Mouse (Mus musculus) neural tube, embryonic 11.5 days (tissue): ENCODE data around the gene Mmp9. TPM values are rescaled to one million over a fixed set of nuclear protein-coding genes. Genes with fewer than 3 reads are reported as not detected.

Experiments
- ATAC-seq: fragments of 200-750 bp; cut with Nextera tagmentation; 2 replicates; pipeline ENCODE4 v1.8.0; 2017; ENCODE audit warnings: moderate number of reproducible peaks, mild to moderate bottlenecking, moderate TSS enrichment, moderate library complexity; ENCODE audit not compliant: insufficient read depth, low FRiP score, low TSS enrichment
- DNase-seq: peaks from one replicate; pipeline ENCODE4 v3.0.0-alpha.2; 2015; ENCODE audit warnings: low spot score
- H3K27ac ChIP-seq: fragments of 300-500 bp; sonication (generic); 2 replicates; pipeline ENCODE4 v1.5.1; 2014; ENCODE audit warnings: low read depth, mild to moderate bottlenecking, low read length
- H3K27me3 ChIP-seq: fragments of 300-500 bp; sonication (generic); 2 replicates; pipeline ENCODE4 v1.6.1; 2014; ENCODE audit warnings: mild to moderate bottlenecking, low read length, mixed read lengths; ENCODE audit not compliant: control insufficient read depth, insufficient read depth
- H3K36me3 ChIP-seq: fragments of 300-500 bp; sonication (generic); 2 replicates; pipeline ENCODE4 v1.6.1; 2014; ENCODE audit warnings: mild to moderate bottlenecking, low read length, moderate library complexity, mixed read lengths; ENCODE audit not compliant: control insufficient read depth, insufficient read depth
- H3K4me1 ChIP-seq: fragments of 300-500 bp; sonication (generic); 2 replicates; pipeline ENCODE4 v1.6.1; 2014; ENCODE audit warnings: low read length, mixed read lengths; ENCODE audit not compliant: control insufficient read depth, insufficient read depth
- H3K4me2 ChIP-seq: fragments of 300-500 bp; sonication (generic); 2 replicates; pipeline ENCODE4 v1.6.1; 2014; ENCODE audit warnings: low read depth, mild to moderate bottlenecking, moderate library complexity
- H3K4me3 ChIP-seq: fragments of 300-500 bp; sonication (generic); 2 replicates; pipeline ENCODE4 v1.5.1; 2014; ENCODE audit warnings: low read depth, low read length
- H3K9ac ChIP-seq: fragments of 300-500 bp; sonication (generic); 2 replicates; pipeline ENCODE4 v1.6.1; 2014; ENCODE audit warnings: mild to moderate bottlenecking, low read length
- H3K9me3 ChIP-seq: fragments of 300-500 bp; sonication (generic); 2 replicates; pipeline ENCODE4 v1.6.1; 2016; ENCODE audit warnings: low read length; ENCODE audit not compliant: control insufficient read depth
- WGBS: fragments of 180-500 bp; shearing (Covaris S2); extraction: QIAGEN DNeasy Blood & Tissue Kit; methylation state at CpG from one replicate; pipeline ENCODE4 v1.1.7; 2014; 5-methylcytosine and 5-hydroxymethylcytosine counted together
- polyA plus RNA-seq: library from polyadenylated mRNA; unstranded; fragments of >200 nt; fragmentation: Nextera tagmentation; extraction: Ambion mirVana; gene quantifications from 2 replicates; pipeline ENCODE4 v1.2.1, GENCODE M21; 2014

The Mmp9 gene
- polyA plus RNA-seq, 1 experiment from 2014 or later: 2.1 TPM

GRCm38 (mm10) chr2:164967193-164967592 is 26.6 kb downstream of the Mmp9 start:
- Histone ChIP-seq H3K9ac (no peak overlapping the region), H3K4me1 (peaks cover 12% of the 10 kb centered on the region; the same call in 1 of the 2 replicates), H3K9me3 (no peaks in the 10 kb centered on the region), H3K4me3 (no peak overlapping the region), H3K27ac (no peak overlapping the region), H3K36me3 (no peaks in the 10 kb centered on the region), H3K4me2 (no peak overlapping the region), H3K27me3 (peaks cover 63% of the 10 kb centered on the region)
- WGBS: 12% methylated on average over 6 of the region's 6 CpGs
- ATAC-seq: no peak
- no peak for DNase-seq

- Histone ChIP-seq H3K4me3 (peak overlapping the region; percentile 35), H3K9me3 (no peaks in the 10 kb centered on the region), H3K4me1 (peaks cover 12% of the 10 kb centered on the region; the same call in 1 of the 2 replicates), H3K27ac (0 out of 2 replicates have a peak overlapping the region, but pooled peaks have one; percentile 7), H3K27me3 (peaks cover 65% of the 10 kb centered on the region), H3K9ac (peak overlapping the region; percentile 42), H3K4me2 (peak overlapping the region; percentile 56), H3K36me3 (no peaks in the 10 kb centered on the region)
- 1% methylated on average over 64 of the region's 65 CpGs for WGBS
- peak; percentile 56 for DNase-seq
- ATAC-seq: no peak
Observed at GRCm38 (mm10) chr2:164967761-164968440, 27.3 kb downstream of the Mmp9 start.

DNA sequence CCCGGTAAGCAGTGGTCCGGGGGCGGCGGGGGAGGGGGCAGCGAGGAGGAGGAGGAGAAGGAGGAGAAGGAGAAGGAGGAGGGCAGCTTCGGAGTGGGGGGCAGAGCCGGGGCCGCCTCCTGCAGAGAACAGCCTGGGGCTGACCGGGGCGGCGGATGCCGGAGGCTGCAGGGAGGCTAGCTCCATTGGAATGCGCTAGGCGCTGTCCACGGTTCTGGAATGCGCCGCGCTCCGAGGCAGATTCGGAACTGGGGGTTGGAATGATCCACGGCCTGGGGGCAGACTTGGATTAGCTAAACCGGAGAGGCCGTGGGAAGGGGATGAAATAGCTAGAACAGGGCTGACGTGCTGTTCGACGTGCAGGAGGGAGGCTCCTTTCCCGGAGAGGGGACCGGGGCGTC is 27.9 kb downstream of the Mmp9 start:
- Histone ChIP-seq H3K4me1 (peaks cover 12% of the 10 kb centered on the region; the same call in 1 of the 2 replicates), H3K27me3 (peaks cover 65% of the 10 kb centered on the region), H3K27ac (0 out of 2 replicates have a peak overlapping the region, but pooled peaks have one; percentile 7), H3K36me3 (no peaks in the 10 kb centered on the region), H3K9me3 (no peaks in the 10 kb centered on the region), H3K4me2 (peak overlapping the region; percentile 56), H3K9ac (peak overlapping the region; percentile 42), H3K4me3 (peak overlapping the region; percentile 35)
- under 1% methylated on average over 24 of the region's 29 CpGs for WGBS
- DNase-seq (peak; percentile 85), ATAC-seq (no peak)

- ATAC-seq: no peak
- peaks cover 12% of the 10 kb centered on the region; the same call in 1 of the 2 replicates for H3K4me1 ChIP-seq
Observed at GRCm38 (mm10) chr2:164969348-164969781, 28.8 kb downstream of the Mmp9 start.

DNA sequence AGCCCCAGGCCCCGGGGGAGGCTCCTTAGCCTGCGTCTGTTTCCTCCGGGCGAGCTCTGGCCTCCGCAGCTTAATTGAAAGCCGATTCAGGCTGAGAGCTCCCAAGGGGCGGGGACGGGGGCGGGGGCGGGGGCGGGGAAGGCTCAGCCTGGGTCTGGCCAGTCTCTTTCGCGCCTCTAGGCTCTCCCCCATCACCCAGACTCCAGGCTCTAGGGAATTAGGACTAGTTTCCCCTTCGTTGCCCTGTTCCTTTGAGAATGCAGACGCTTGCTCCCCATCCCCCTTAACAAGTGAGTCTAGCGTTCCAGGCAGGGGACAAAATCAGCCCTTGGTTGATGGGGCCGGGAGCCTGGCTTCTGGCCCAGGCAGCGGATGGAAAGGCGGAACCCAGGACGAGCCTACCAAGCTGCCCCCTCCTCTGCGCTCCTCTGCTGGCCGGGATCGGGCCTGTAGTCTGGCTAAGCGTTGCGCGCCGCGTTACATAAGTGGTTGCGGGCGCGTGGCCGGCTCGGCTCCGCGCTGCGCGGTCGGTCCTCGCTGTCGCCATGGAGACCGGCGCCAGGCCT is 30.1 kb downstream of the Mmp9 start:
- Histone ChIP-seq H3K9me3 (no peaks in the 10 kb centered on the region), H3K4me3 (peak overlapping the region; percentile 14), H3K4me2 (peak overlapping the region; percentile 42), H3K27ac (0 out of 2 replicates have a peak overlapping the region, but pooled peaks have one; percentile 7), H3K4me1 (0 out of 2 replicates have a peak, but pooled peaks cover 8% of the 10 kb centered on the region), H3K9ac (no peak overlapping the region), H3K27me3 (peaks cover 59% of the 10 kb centered on the region), H3K36me3 (no peaks in the 10 kb centered on the region)
- ATAC-seq (no peak), DNase-seq (peak; percentile 60)
- WGBS: under 1% methylated on average over 42 of the region's 42 CpGs

More at GRCm38 (mm10) chr2:164969348-164969781, 28.8 kb downstream of the Mmp9 start:
- Histone ChIP-seq H3K27me3 (peaks cover 63% of the 10 kb centered on the region), H3K36me3 (no peaks in the 10 kb centered on the region), H3K4me3 (peak overlapping the region; percentile 35), H3K27ac (peak overlapping the region; percentile 58), H3K9ac (peak overlapping the region; percentile 35), H3K4me2 (peak overlapping the region; percentile 56), H3K9me3 (no peaks in the 10 kb centered on the region)
- DNase-seq: no peak
- 2% methylated on average over 21 of the region's 21 CpGs for WGBS

GRCm38 (mm10) chr2:164972646-164973045 is 32.1 kb downstream of the Mmp9 start:
- WGBS: 81% methylated on average over 5 of the region's 5 CpGs
- Histone ChIP-seq H3K9me3 (no peaks in the 10 kb centered on the region), H3K27ac (no peak overlapping the region), H3K36me3 (no peaks in the 10 kb centered on the region), H3K4me2 (no peak overlapping the region), H3K4me1 (0 out of 2 replicates have a peak, but pooled peaks cover 7% of the 10 kb centered on the region), H3K27me3 (peaks cover 39% of the 10 kb centered on the region), H3K9ac (no peak overlapping the region), H3K4me3 (no peak overlapping the region)
- ATAC-seq: no peak
- DNase-seq: no peak

- Histone ChIP-seq H3K9ac (no peak overlapping the region), H3K27me3 (peaks cover 10% of the 10 kb centered on the region), H3K4me3 (no peak overlapping the region), H3K4me1 (0 out of 2 replicates have a peak, but pooled peaks cover 2% of the 10 kb centered on the region), H3K9me3 (no peaks in the 10 kb centered on the region), H3K36me3 (no peaks in the 10 kb centered on the region), H3K4me2 (no peak overlapping the region), H3K27ac (no peak overlapping the region)
- no peak for ATAC-seq
- no peak for DNase-seq
- 88% methylated on average over 6 of the region's 6 CpGs for WGBS
Observed at GRCm38 (mm10) chr2:164975611-164976010, 35.0 kb downstream of the Mmp9 start.

DNA sequence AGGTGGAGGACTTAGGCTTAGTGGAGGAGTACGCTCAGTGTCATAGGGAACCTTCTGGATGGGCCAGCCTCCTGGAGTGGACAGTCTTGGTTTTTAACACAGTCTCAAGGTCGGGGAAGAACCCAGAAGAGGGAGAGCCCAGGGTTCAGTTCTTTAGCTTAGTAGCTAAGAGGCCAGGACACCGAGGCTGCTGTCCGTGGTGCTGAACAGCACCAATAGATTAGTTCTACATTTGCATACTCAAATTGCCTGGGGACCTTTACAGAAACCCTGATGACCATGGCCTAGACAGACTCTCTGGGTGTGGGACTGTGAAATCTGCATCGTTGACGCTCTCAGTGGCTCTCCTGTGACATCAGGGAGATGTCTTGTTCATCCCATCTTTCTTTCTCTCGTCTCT is 39.2 kb downstream of the Mmp9 start:
- no peaks in the 10 kb centered on the region for H3K9me3 ChIP-seq
- H3K4me1 ChIP-seq: no peaks in the 10 kb centered on the region

More for the DNA sequence above, 39.2 kb downstream of the Mmp9 start:
- no peaks in the 10 kb centered on the region for H3K36me3 ChIP-seq
- H3K9ac ChIP-seq: no peak overlapping the region
- 20% methylated on average over 7 of the region's 7 CpGs for WGBS
- no peak overlapping the region for H3K4me2 ChIP-seq
- H3K27ac ChIP-seq: no peak overlapping the region
- H3K4me3 ChIP-seq: no peak overlapping the region
- peak; percentile 61 for DNase-seq
- no peak for ATAC-seq
- no peaks in the 10 kb centered on the region for H3K27me3 ChIP-seq
